Mouse (Mus musculus): ENCODE data around the gene Fgfr2. TPM values are rescaled to one million over a fixed set of nuclear protein-coding genes. Genes with fewer than 3 reads are reported as not detected.

Fgfr2 gene
- polyA plus RNA-seq, 1 experiment from 2014 or later: 92.5 TPM

DNA sequence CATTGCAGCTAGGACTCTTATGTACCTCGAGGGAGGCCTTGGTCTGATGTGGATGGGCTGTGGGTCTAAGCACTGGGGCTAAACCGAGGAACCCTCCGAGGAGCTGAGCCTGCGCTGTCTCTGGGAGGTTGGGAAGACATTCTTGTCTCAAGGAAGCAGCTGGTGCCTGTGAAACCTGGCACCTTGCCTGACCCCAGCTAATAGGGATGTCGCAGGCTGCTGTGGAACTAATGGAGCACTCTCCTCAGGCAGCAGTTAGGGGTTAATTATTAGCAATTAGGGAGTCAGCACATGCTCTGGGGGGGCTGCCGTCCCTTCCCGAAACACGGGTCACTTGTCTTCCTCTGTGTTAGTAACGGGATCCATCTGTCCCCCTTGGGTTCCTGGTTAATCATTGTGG lies 482.2 kb downstream of the Fgfr2 start:
- Histone ChIP-seq H3K9me3 (no peaks in the 10 kb centered on the region), H3K4me1 (replicated peaks) (peaks cover 34% of the 10 kb centered on the region), H3K4me3 (no peak overlapping the region), H3K27ac (no peak overlapping the region), H3K27me3 (ENCODE audit: insufficient read depth, poor library complexity, severe bottlenecking) (peaks cover 62% of the 10 kb centered on the region), H3K36me3 (no peaks in the 10 kb centered on the region)
- peak; percentile 22 for DNase-seq (ENCODE audit: low spot score)
- 47% methylated on average over 9 of the region's 9 CpGs for WGBS

DNA sequence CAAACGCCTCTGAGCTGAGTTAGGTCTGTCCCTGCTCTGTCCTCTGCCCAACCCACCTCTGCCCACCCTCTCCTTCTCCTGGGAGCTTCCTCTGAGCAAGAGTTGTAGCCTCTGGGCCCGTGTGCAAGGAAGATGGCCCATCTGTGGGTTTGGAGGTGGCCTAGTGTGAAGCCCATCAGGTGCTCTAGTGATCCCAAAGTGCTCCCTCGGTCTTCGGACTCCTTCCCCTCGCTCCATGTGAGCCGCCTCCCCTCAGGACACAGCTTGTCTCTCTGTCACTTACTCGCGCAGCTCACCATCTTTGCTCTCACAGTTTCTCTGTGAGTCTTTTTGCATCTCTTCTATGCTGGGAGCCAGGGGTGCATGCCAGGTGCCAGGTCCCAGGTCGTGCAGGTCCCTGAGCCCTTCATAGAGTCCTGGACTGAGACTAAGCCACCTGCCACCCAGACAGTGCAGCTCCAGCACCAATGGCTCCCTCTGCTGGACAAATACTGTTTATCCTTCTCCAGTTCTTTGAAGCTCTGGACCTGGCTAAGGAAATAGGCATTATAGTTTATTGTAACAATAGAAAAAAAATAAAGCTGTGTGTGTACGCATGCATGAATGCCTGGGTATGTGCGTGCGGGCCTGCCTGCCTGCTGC lies 484.6 kb downstream of the Fgfr2 start:
- H3K9me3 ChIP-seq: no peaks in the 10 kb centered on the region
- H3K27me3 ChIP-seq (ENCODE audit: insufficient read depth, poor library complexity, severe bottlenecking): peaks cover 67% of the 10 kb centered on the region
- peaks cover 34% of the 10 kb centered on the region for H3K4me1 ChIP-seq (replicated peaks)
- 0 out of 2 replicates have a peak overlapping the region, but pooled peaks have one; percentile 40 for H3K27ac ChIP-seq
- no peaks in the 10 kb centered on the region for H3K36me3 ChIP-seq
- H3K4me3 ChIP-seq: no peak overlapping the region
- DNase-seq (ENCODE audit: low spot score): peak; percentile 51
- 64% methylated on average over 12 of the region's 12 CpGs for WGBS

DNA sequence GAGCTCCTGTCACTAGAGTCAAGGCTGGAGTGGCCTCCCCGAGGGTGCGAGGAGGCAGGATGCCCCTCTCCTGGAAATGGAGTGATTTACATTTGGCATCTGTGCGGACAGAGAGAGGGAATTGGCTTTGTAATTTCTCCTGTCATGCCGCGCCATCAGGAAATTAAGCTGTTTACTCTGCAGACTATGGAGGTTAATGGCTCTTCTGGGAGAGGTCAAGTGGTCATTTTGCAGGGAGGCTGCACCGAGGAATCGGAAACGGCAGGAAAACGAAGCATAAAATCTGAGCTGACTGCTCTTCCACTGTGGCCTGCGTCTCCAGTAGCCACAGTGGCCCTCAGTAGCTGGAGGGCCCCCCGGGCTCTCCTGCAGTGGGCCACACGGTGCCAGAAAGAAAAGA lies 485.9 kb downstream of the Fgfr2 start:
- no peaks in the 10 kb centered on the region for H3K36me3 ChIP-seq
- no peak overlapping the region for H3K4me3 ChIP-seq
- WGBS: 39% methylated on average over 12 of the region's 12 CpGs
- no peak overlapping the region for H3K27ac ChIP-seq
- no peaks in the 10 kb centered on the region for H3K9me3 ChIP-seq
- DNase-seq (ENCODE audit: low spot score): no peak
- H3K4me1 ChIP-seq (replicated peaks): peaks cover 34% of the 10 kb centered on the region
- H3K27me3 ChIP-seq (ENCODE audit: insufficient read depth, poor library complexity, severe bottlenecking): peaks cover 63% of the 10 kb centered on the region

DNA sequence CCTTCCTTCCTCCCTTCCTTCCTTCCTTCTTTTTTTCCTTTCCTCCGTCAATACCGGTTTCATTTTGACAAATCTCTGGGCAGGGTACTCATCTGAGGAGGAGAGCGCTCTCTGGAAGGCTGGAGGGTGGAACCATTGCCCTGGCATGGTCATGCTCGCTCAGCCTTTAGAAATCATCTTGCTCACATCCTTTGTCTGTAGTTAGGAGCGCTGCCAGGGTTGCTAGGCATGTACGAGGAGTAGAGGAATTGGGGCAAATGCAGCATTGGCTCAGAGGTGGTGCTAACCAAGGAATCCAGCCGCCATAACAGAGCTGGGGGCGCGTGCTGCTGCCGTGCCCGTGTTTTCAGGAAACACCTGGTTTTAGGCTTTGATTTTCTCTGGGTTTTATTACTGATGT lies 491.8 kb downstream of the Fgfr2 start:
- Histone ChIP-seq H3K36me3 (no peaks in the 10 kb centered on the region), H3K27ac (no peak overlapping the region), H3K27me3 (ENCODE audit: insufficient read depth, poor library complexity, severe bottlenecking) (peaks cover 50% of the 10 kb centered on the region), H3K4me1 (replicated peaks) (0 out of 2 replicates have a peak, but pooled peaks cover 3% of the 10 kb centered on the region), H3K4me3 (no peak overlapping the region), H3K9me3 (no peaks in the 10 kb centered on the region)
- no peak for DNase-seq (ENCODE audit: low spot score)
- WGBS: 78% methylated on average over 11 of the region's 11 CpGs

DNA sequence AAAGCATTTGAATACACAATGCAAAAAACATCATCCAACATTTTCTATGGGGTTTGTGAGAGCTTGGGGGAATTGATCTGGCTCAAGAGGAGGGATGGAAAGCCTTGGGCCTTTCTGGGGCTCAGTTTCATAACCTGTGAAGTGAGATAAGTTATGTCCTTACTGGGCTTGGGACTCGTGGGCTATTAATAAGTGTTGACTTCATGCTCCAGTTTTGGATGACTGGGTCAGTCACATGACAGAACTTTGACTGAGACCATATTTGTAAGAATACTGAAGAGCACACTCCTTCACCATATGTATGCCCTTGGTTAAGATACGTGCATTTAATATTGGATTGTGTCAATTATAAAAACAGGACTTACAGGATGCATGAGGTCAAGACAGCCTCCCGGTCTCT lies 495.7 kb downstream of the Fgfr2 start:
- DNase-seq (ENCODE audit: low spot score): no peak
- WGBS: 89% methylated on average over 3 of the region's 3 CpGs
- no peaks in the 10 kb centered on the region for H3K9me3 ChIP-seq

DNA sequence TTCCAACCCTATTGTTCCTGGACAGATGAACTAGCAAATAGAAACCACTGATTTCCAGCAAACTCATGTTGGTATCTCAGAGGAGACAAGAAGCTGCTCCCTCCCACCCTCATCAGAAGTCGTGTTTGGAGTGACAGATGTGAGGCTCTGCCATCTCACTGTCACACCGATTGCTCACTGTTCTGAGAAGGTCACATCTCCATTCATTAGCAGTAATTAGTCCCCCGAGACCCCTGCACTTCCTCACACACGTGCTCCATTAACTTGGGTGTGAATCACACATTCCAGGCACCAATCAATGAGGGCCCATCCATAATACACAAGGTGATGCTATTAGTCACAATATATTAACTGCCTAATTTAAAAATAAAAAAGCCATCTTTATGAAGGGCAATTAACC lies 497.0 kb downstream of the Fgfr2 start:
- no peak for DNase-seq (ENCODE audit: low spot score)
- WGBS: 61% methylated on average over 4 of the region's 4 CpGs
- H3K4me3 ChIP-seq: no peak overlapping the region
- 0 out of 2 replicates have a peak, but pooled peaks cover 5% of the 10 kb centered on the region for H3K4me1 ChIP-seq (replicated peaks)
- no peak overlapping the region for H3K27ac ChIP-seq
- H3K27me3 ChIP-seq (ENCODE audit: insufficient read depth, poor library complexity, severe bottlenecking): peaks cover 12% of the 10 kb centered on the region
- H3K9me3 ChIP-seq: no peaks in the 10 kb centered on the region
- no peaks in the 10 kb centered on the region for H3K36me3 ChIP-seq

More for the DNA sequence above, 495.7 kb downstream of the Fgfr2 start:
- no peaks in the 10 kb centered on the region for H3K36me3 ChIP-seq
- 0 out of 2 replicates have a peak, but pooled peaks cover 5% of the 10 kb centered on the region for H3K4me1 ChIP-seq (replicated peaks)
- H3K4me3 ChIP-seq: no peak overlapping the region
- H3K27me3 ChIP-seq (ENCODE audit: insufficient read depth, poor library complexity, severe bottlenecking): peaks cover 19% of the 10 kb centered on the region
- no peak overlapping the region for H3K27ac ChIP-seq

DNA sequence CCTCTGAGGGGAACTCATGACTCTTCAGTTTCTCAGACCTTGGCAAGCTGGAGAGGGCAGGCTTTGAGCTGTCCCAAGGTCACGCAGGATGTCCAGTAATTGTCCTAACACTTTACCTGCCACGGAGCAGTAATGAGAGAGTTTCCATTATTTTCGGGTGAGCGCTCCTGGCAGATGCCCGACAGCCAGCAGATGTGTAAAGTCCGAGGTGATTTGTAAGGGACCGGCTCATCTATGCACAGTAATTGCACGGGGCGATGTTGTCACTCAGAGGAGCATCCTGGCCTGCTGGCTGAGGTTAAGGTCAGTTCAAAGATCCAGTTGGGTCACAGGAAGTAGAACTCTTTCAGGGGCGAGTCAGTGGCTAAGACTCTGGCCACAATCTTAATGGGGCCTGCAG lies 499.0 kb downstream of the Fgfr2 start:
- Histone ChIP-seq H3K27me3 (ENCODE audit: insufficient read depth, poor library complexity, severe bottlenecking) (peaks cover 8% of the 10 kb centered on the region), H3K4me1 (replicated peaks) (0 out of 2 replicates have a peak, but pooled peaks cover 2% of the 10 kb centered on the region), H3K4me3 (no peak overlapping the region), H3K36me3 (no peaks in the 10 kb centered on the region), H3K9me3 (no peaks in the 10 kb centered on the region), H3K27ac (no peak overlapping the region)
- DNase-seq (ENCODE audit: low spot score): no peak
- 80% methylated on average over 10 of the region's 10 CpGs for WGBS

DNA sequence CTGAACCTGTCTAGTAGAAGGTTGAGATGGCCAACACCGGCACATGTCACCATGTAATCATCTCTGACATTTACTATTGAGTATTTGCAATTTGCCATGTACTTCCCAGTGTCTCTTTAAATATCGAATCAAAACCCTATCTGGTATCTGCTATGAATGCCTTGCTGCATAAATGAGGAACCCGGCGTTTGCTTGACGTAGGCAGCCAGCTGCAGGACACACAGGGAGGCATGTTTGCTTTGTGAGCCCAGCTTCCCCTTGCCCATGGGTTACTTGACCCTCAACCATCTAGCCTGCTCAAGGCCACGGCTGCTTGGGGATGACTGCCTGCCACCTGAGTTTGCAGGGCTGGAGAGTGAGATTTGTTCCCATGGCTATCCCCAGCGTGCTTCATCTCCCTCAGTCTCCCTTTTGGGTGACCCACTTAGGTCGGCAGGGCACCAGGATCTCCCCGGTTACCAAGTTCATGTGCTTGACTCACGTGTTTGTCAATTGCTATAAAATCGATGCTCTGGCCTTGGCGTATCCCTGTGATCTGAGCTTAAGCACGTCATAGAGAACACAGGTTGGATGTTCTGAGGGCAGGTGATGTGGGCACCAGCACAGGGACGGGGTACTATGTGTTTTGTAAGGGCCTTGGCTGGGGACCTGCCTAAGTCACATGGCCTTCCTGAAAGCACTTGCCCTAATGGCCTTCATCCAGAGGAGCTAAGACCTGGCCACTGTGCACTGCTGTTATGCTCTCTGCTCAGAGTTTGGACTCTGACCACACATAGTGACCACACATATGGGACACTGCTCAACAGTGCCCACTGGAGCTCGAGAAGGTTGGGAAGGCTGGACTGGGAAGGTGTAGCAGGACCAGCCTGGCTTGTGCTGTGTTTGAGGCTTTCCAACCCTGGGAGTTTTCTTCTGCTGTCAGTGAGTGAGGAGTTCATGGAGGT lies 502.9 kb downstream of the Fgfr2 start:
- peaks cover 21% of the 10 kb centered on the region for H3K4me1 ChIP-seq (replicated peaks)
- 87% methylated on average over 15 of the region's 15 CpGs for WGBS
- H3K4me3 ChIP-seq: no peak overlapping the region
- H3K27me3 ChIP-seq (ENCODE audit: insufficient read depth, poor library complexity, severe bottlenecking): peaks cover 6% of the 10 kb centered on the region
- no peaks in the 10 kb centered on the region for H3K36me3 ChIP-seq
- no peak overlapping the region for H3K27ac ChIP-seq
- H3K9me3 ChIP-seq: no peaks in the 10 kb centered on the region
- DNase-seq (ENCODE audit: low spot score): no peak

DNA sequence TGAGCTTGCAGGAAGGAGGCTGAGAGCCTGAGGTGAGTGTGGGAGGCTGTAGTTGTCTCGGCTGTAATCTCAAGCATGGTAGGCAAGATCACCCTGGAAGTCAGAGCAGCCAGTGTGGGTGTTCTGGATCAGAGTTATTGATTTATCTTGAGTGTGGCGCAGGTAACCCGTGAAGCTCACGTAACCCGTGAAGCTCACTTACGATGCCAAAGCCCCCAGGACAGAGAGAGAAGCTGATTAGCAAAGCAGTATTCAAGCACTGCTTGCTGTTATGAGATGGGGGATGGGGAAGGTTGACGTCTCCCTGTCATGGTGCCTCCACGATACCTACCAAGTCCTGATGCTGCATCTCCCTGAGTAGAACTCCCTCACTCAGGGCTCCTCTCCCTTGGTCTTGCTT lies 503.6 kb downstream of the Fgfr2 start:
- H3K4me3 ChIP-seq: no peak overlapping the region
- peaks cover 27% of the 10 kb centered on the region for H3K4me1 ChIP-seq (replicated peaks)
- WGBS: 95% methylated on average over 8 of the region's 8 CpGs
- no peaks in the 10 kb centered on the region for H3K36me3 ChIP-seq
- peaks cover 10% of the 10 kb centered on the region for H3K27me3 ChIP-seq (ENCODE audit: insufficient read depth, poor library complexity, severe bottlenecking)
- DNase-seq (ENCODE audit: low spot score): no peak
- no peaks in the 10 kb centered on the region for H3K9me3 ChIP-seq
- no peak overlapping the region for H3K27ac ChIP-seq

DNA sequence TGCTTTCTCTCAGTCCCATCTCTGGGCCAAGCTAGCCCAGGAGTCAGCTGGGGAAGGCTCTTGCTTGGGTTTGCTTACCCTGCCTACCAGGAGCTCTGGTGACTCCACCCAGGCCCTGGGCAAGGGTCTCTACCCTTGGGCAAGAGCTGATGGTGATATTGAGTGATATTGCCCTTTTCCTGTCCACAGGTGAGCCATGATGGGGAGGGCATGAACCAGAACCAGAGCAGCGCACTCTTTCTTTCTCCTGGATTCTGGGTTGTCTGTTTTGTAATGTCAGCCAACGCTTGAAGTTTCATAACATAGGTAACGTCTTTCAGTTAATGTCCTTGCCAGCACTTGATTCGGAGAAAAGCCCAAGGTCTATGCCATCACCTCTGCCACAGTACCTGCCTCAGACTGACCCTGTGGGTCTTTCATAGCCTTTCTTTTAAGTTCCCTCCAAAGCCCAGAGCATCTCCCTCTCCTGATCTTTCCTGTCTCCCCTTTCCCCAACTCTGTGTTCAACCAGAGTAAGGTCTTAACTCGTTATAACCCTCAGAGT lies 506.1 kb downstream of the Fgfr2 start:
- peak overlapping the region; percentile 50; the same call in 1 of the 2 replicates for H3K27ac ChIP-seq
- no peak overlapping the region for H3K4me3 ChIP-seq
- no peak for DNase-seq (ENCODE audit: low spot score)
- peaks cover 25% of the 10 kb centered on the region for H3K4me1 ChIP-seq (replicated peaks)
- H3K36me3 ChIP-seq: no peaks in the 10 kb centered on the region
- WGBS: 86% methylated on average over 5 of the region's 5 CpGs
- H3K9me3 ChIP-seq: no peaks in the 10 kb centered on the region
- peaks cover 10% of the 10 kb centered on the region for H3K27me3 ChIP-seq (ENCODE audit: insufficient read depth, poor library complexity, severe bottlenecking)

DNA sequence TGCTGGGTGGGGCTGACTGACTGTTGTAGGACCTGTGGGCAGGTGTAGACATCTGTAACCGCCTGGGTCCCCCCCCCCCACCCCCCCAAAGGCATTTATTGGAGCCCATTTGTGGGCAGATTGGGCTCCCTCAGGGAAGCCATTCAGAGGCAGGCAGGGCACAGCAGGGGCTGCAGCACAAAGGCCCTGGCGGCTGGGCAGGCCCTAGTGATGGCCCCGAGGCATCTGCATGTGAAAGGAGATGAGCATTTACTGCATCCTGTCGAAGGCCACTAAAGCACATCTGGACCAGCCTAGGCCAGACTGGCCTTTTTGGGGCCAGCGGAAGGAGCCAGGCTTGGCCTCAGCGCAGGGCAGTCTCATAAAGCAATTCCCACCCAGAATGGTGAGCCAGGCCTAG lies 506.8 kb downstream of the Fgfr2 start:
- WGBS: 7% methylated on average over 6 of the region's 6 CpGs
- Histone ChIP-seq H3K36me3 (no peaks in the 10 kb centered on the region), H3K9me3 (no peaks in the 10 kb centered on the region), H3K27me3 (ENCODE audit: insufficient read depth, poor library complexity, severe bottlenecking) (peaks cover 10% of the 10 kb centered on the region), H3K4me3 (no peak overlapping the region), H3K27ac (peak overlapping the region; percentile 50; the same call in 1 of the 2 replicates), H3K4me1 (replicated peaks) (peaks cover 25% of the 10 kb centered on the region)
- DNase-seq (ENCODE audit: low spot score): no peak

DNA sequence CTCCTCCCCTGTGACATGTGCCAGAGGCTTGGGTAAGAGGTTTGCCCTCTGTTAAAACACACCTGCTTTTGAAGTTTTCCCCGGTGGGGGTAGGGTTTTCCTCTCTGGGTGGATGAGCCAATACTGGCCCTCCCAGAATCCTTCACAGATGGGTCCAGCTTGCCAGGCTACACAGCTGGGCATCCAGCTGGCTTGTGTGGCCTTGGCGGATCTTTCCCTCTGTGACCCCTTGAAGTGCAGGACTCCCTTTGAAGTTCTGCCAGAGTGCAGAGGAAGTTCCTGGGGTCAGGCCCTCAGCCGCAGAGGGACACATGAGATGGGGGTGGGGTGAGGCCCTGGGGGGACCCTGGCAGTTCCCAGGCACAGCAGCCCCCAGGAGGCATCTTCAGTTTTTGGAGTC lies 507.8 kb downstream of the Fgfr2 start:
- no peaks in the 10 kb centered on the region for H3K36me3 ChIP-seq
- peaks cover 10% of the 10 kb centered on the region for H3K27me3 ChIP-seq (ENCODE audit: insufficient read depth, poor library complexity, severe bottlenecking)
- H3K4me3 ChIP-seq: no peak overlapping the region
- H3K4me1 ChIP-seq (replicated peaks): peaks cover 32% of the 10 kb centered on the region
- DNase-seq (ENCODE audit: low spot score): no peak
- 8% methylated on average over 3 of the region's 3 CpGs for WGBS
- no peaks in the 10 kb centered on the region for H3K9me3 ChIP-seq
- H3K27ac ChIP-seq: peak overlapping the region; percentile 67; the same call in 1 of the 2 replicates

DNA sequence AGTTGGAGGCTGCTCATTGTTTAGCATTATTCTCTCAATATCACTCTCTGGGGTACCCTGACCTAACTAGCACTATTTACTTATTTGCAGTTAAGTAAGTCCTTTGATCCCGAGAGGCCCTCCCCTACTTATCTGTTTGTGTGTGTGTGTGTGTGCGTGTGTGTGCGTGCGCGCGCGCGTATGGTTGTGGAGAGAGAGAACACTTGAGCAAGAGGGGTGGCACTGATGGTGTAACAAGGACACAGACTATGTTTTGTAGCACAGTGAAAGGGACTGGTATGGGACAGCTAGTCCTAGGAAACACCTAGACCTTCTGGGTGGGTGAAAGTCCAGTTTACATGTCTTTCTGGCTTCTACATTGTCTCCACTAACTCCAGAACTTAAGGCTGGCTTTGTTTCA lies 511.6 kb downstream of the Fgfr2 start:
- WGBS: 96% methylated on average over 8 of the region's 8 CpGs
- Histone ChIP-seq H3K27me3 (ENCODE audit: insufficient read depth, poor library complexity, severe bottlenecking) (peaks cover 33% of the 10 kb centered on the region), H3K27ac (no peak overlapping the region), H3K9me3 (no peaks in the 10 kb centered on the region), H3K4me3 (no peak overlapping the region), H3K4me1 (replicated peaks) (peaks cover 31% of the 10 kb centered on the region), H3K36me3 (no peaks in the 10 kb centered on the region)
- no peak for DNase-seq (ENCODE audit: low spot score)

Measured in hindbrain, embryonic 10.5 days (tissue).